Mouse (Mus musculus): ENCODE results near the gene Stx8. TPM values are rescaled to one million over a fixed set of nuclear protein-coding genes. Genes with fewer than 3 reads are reported as not detected.

Stx8 gene
- polyA plus RNA-seq, 1 experiment from 2014 or later = 71.0 TPM

GRCm38 (mm10) chr11:67991240-67991639 is 25.2 kb downstream of the Stx8 start:
- WGBS = 83% methylated on average over 4 of the region's 4 CpGs
- no peak for TF ChIP-seq EP300 (optimal IDR thresholded peaks at IDR 0.05)
- TF ChIP-seq CTCF (IDR thresholded peaks at IDR 0.05; ENCODE audit: low read depth) = no peak
- Histone ChIP-seq H3K9ac (ENCODE audit: low read length) (no peak overlapping the region), H3K9me3 (ENCODE audit: control insufficient read depth, low read length) (no peaks in the 10 kb centered on the region), H3K27me3 (ENCODE audit: control insufficient read depth, insufficient read depth, low read length) (no peaks in the 10 kb centered on the region), H3K36me3 (ENCODE audit: control insufficient read depth, insufficient read depth, low read length) (no peaks in the 10 kb centered on the region), H3K27ac (replicated peaks) (no peak overlapping the region), H3K4me3 (ENCODE audit: low read depth, low read length) (no peak overlapping the region), H3K4me1 (replicated peaks; ENCODE audit: control insufficient read depth, insufficient read depth) (no peaks in the 10 kb centered on the region), H3K4me2 (replicated peaks; ENCODE audit: low read depth) (no peak overlapping the region)
- DNase-seq (ENCODE audit: low spot score) = no peak
- ATAC-seq (ENCODE audit: low FRiP score, low TSS enrichment) = no peak

- H3K4me1 ChIP-seq (replicated peaks; ENCODE audit: control insufficient read depth, insufficient read depth) = no peaks in the 10 kb centered on the region
- H3K4me3 ChIP-seq (ENCODE audit: low read depth, low read length) = no peak overlapping the region
- H3K4me2 ChIP-seq (replicated peaks; ENCODE audit: low read depth) = no peak overlapping the region
- TF ChIP-seq CTCF (IDR thresholded peaks at IDR 0.05; ENCODE audit: low read depth) = no peak
- TF ChIP-seq EP300 (optimal IDR thresholded peaks at IDR 0.05) = no peak
- H3K9ac ChIP-seq (ENCODE audit: low read length) = no peak overlapping the region
- DNase-seq (ENCODE audit: low spot score) = no peak
- ATAC-seq (ENCODE audit: low FRiP score, low TSS enrichment) = no peak
- WGBS = 70% methylated on average over 4 of the region's 4 CpGs
- no peaks in the 10 kb centered on the region for H3K27me3 ChIP-seq (ENCODE audit: control insufficient read depth, insufficient read depth, low read length)
- H3K9me3 ChIP-seq (ENCODE audit: control insufficient read depth, low read length) = no peaks in the 10 kb centered on the region
- H3K36me3 ChIP-seq (ENCODE audit: control insufficient read depth, insufficient read depth, low read length) = no peaks in the 10 kb centered on the region
- no peak overlapping the region for H3K27ac ChIP-seq (replicated peaks)
Observed at GRCm38 (mm10) chr11:67995965-67996364, 30.0 kb downstream of the Stx8 start.

- WGBS = 51% methylated on average over 3 of the region's 3 CpGs
- H3K27ac ChIP-seq (replicated peaks) = 0 out of 2 replicates have a peak overlapping the region, but pooled peaks have one; percentile 0
- no peak for TF ChIP-seq EP300 (optimal IDR thresholded peaks at IDR 0.05)
- no peak for TF ChIP-seq CTCF (IDR thresholded peaks at IDR 0.05; ENCODE audit: low read depth)
- ATAC-seq (ENCODE audit: low FRiP score, low TSS enrichment) (peak; percentile 66; the same call in 1 of the 2 replicates), DNase-seq (ENCODE audit: low spot score) (no peak)
- H3K36me3 ChIP-seq (ENCODE audit: control insufficient read depth, insufficient read depth, low read length) = no peaks in the 10 kb centered on the region
- no peak overlapping the region for H3K4me2 ChIP-seq (replicated peaks; ENCODE audit: low read depth)
- H3K9ac ChIP-seq (ENCODE audit: low read length) = no peak overlapping the region
- H3K27me3 ChIP-seq (ENCODE audit: control insufficient read depth, insufficient read depth, low read length) = no peaks in the 10 kb centered on the region
- H3K4me1 ChIP-seq (replicated peaks; ENCODE audit: control insufficient read depth, insufficient read depth) = no peaks in the 10 kb centered on the region
- no peaks in the 10 kb centered on the region for H3K9me3 ChIP-seq (ENCODE audit: control insufficient read depth, low read length)
- H3K4me3 ChIP-seq (ENCODE audit: low read depth, low read length) = no peak overlapping the region
Observed at GRCm38 (mm10) chr11:67998905-67999304, 32.9 kb downstream of the Stx8 start.

GRCm38 (mm10) chr11:67999629-68000028 is 33.6 kb downstream of the Stx8 start:
- 54% methylated on average over 5 of the region's 5 CpGs for WGBS
- no peak overlapping the region for H3K9ac ChIP-seq (ENCODE audit: low read length)
- H3K27ac ChIP-seq (replicated peaks) = no peak overlapping the region
- H3K4me3 ChIP-seq (ENCODE audit: low read depth, low read length) = no peak overlapping the region
- ATAC-seq (ENCODE audit: low FRiP score, low TSS enrichment) (no peak), DNase-seq (ENCODE audit: low spot score) (no peak)
- no peaks in the 10 kb centered on the region for H3K36me3 ChIP-seq (ENCODE audit: control insufficient read depth, insufficient read depth, low read length)
- H3K4me2 ChIP-seq (replicated peaks; ENCODE audit: low read depth) = no peak overlapping the region
- H3K4me1 ChIP-seq (replicated peaks; ENCODE audit: control insufficient read depth, insufficient read depth) = no peaks in the 10 kb centered on the region
- no peaks in the 10 kb centered on the region for H3K27me3 ChIP-seq (ENCODE audit: control insufficient read depth, insufficient read depth, low read length)
- no peaks in the 10 kb centered on the region for H3K9me3 ChIP-seq (ENCODE audit: control insufficient read depth, low read length)
- TF ChIP-seq EP300 (optimal IDR thresholded peaks at IDR 0.05) = no peak
- TF ChIP-seq CTCF (IDR thresholded peaks at IDR 0.05; ENCODE audit: low read depth) = peak; percentile 76

- WGBS = 17% methylated on average over 6 of the region's 6 CpGs
- no peak overlapping the region for H3K4me3 ChIP-seq (ENCODE audit: low read depth, low read length)
- DNase-seq (ENCODE audit: low spot score) (peak; percentile 74), ATAC-seq (ENCODE audit: low FRiP score, low TSS enrichment) (peak; percentile 41; the same call in 1 of the 2 replicates)
- TF ChIP-seq CTCF (IDR thresholded peaks at IDR 0.05; ENCODE audit: low read depth) (peak; percentile 99), EP300 (optimal IDR thresholded peaks at IDR 0.05) (no peak)
- H3K27ac ChIP-seq (replicated peaks) = no peak overlapping the region
- H3K27me3 ChIP-seq (ENCODE audit: control insufficient read depth, insufficient read depth, low read length) = no peaks in the 10 kb centered on the region
- H3K9ac ChIP-seq (ENCODE audit: low read length) = no peak overlapping the region
- no peak overlapping the region for H3K4me2 ChIP-seq (replicated peaks; ENCODE audit: low read depth)
- no peaks in the 10 kb centered on the region; the same call in 1 of the 2 replicates for H3K4me1 ChIP-seq (replicated peaks; ENCODE audit: control insufficient read depth, insufficient read depth)
- H3K36me3 ChIP-seq (ENCODE audit: control insufficient read depth, insufficient read depth, low read length) = no peaks in the 10 kb centered on the region
- no peaks in the 10 kb centered on the region for H3K9me3 ChIP-seq (ENCODE audit: control insufficient read depth, low read length)
Observed at GRCm38 (mm10) chr11:68004191-68004590, 38.2 kb downstream of the Stx8 start.

DNA sequence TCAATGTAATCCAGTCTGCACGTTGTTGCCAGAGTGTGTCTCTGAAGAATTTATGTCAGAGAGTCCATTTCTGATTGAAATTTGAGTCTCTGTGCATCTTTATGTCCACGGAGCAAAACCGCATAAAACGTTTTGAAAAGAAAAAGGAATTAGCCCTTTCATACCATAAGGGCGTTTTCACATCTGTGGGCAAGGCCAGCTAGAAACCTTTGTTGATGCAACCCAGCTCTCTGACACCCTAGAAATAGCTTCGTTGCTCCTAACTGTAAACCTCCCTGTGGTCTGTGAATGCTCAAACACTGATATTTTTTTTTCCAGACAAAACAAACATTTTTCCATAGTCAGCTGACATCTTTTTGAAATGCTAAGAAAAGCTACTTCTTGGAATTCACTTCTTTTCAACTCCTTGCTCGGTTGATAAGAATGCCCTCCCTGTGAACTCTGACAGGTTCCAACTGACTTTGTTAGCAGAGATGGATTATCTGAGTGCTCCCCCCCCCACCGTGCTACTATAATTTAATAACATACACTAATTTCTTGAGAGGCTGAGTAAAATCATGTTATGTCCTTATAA is 40.3 kb downstream of the Stx8 start:
- ATAC-seq (ENCODE audit: low FRiP score, low TSS enrichment) (no peak), DNase-seq (ENCODE audit: low spot score) (no peak)
- Histone ChIP-seq H3K4me2 (replicated peaks; ENCODE audit: low read depth) (no peak overlapping the region), H3K4me1 (replicated peaks; ENCODE audit: control insufficient read depth, insufficient read depth) (no peaks in the 10 kb centered on the region; the same call in 1 of the 2 replicates), H3K27ac (replicated peaks) (no peak overlapping the region), H3K4me3 (ENCODE audit: low read depth, low read length) (no peak overlapping the region), H3K27me3 (ENCODE audit: control insufficient read depth, insufficient read depth, low read length) (no peaks in the 10 kb centered on the region), H3K36me3 (ENCODE audit: control insufficient read depth, insufficient read depth, low read length) (no peaks in the 10 kb centered on the region; the same call in 1 of the 2 replicates), H3K9ac (ENCODE audit: low read length) (peak overlapping the region; percentile 5; the same call in 1 of the 2 replicates), H3K9me3 (ENCODE audit: control insufficient read depth, low read length) (no peaks in the 10 kb centered on the region)
- 11% methylated on average over 8 of the region's 8 CpGs for whole genome bisulfite sequencing
- TF ChIP-seq CTCF (IDR thresholded peaks at IDR 0.05; ENCODE audit: low read depth) (no peak), EP300 (optimal IDR thresholded peaks at IDR 0.05) (no peak)

Measured in stomach, postnatal 0 days (tissue).